Mouse (Mus musculus): Measurements from ENCODE around the gene Myom3. TPM values are rescaled to one million over a fixed set of nuclear protein-coding genes. Genes with fewer than 3 reads are reported as not detected.
"Not testable (repeated sequence)": the region's sequence is repeated elsewhere in the genome, so short reads cannot be mapped to it uniquely, and the experiment has no call there.

Gene Myom3
- 1.8 and 2.6 TPM in 2 replicates for polyA plus RNA-seq (2012; rRNA removed)

GRCm38 (mm10) chr4:135759356-135759976, at the start of gene Myom3:
Gene Myom3, plus strand, starts transcription at chr4:135759715.
- no peak for DNase-seq (ENCODE audit: extremely low spot score in 1 of 2, low spot score in 1 of 2)

- DNase-seq (ENCODE audit: extremely low spot score in 1 of 2, low spot score in 1 of 2) = no peak
These were observed 49.1 kb upstream of the Myom3 start for GRCm38 (mm10) chr4:135710392-135710791.

GRCm38 (mm10) chr4:135714776-135715175, 44.7 kb upstream of the Myom3 start:
- peak; percentile 19 to 78 for DNase-seq (ENCODE audit: extremely low spot score in 1 of 2, low spot score in 1 of 2)

GRCm38 (mm10) chr4:135716438-135716837, 43.1 kb upstream of the Myom3 start:
- not testable (repeated sequence) for DNase-seq (ENCODE audit: extremely low spot score in 1 of 2, low spot score in 1 of 2)

- no peak for DNase-seq (ENCODE audit: extremely low spot score in 1 of 2, low spot score in 1 of 2)
These were observed 36.8 kb upstream of the Myom3 start for GRCm38 (mm10) chr4:135722540-135723290.

- DNase-seq (ENCODE audit: extremely low spot score in 1 of 2, low spot score in 1 of 2) = no peak
These were observed 33.1 kb upstream of the Myom3 start for GRCm38 (mm10) chr4:135726416-135726815.

- DNase-seq (ENCODE audit: extremely low spot score in 1 of 2, low spot score in 1 of 2) = no peak
These were observed 31.7 kb upstream of the Myom3 start, which contains the start of gene Il22ra1 for GRCm38 (mm10) chr4:135727817-135728216. Gene Il22ra1, plus strand, starts transcription at chr4:135728172.

GRCm38 (mm10) chr4:135730204-135730603, 29.3 kb upstream of the Myom3 start:
- DNase-seq (ENCODE audit: extremely low spot score in 1 of 2, low spot score in 1 of 2) = peak in 1 of 2 experiments; percentile 22

- DNase-seq (ENCODE audit: extremely low spot score in 1 of 2, low spot score in 1 of 2) = no peak
These were observed 28.6 kb upstream of the Myom3 start for GRCm38 (mm10) chr4:135730951-135731350.

- DNase-seq (ENCODE audit: extremely low spot score in 1 of 2, low spot score in 1 of 2) = peak in 1 of 2 experiments; percentile 60
These were observed 25.6 kb upstream of the Myom3 start for GRCm38 (mm10) chr4:135733901-135734300.

- no peak for DNase-seq (ENCODE audit: extremely low spot score in 1 of 2, low spot score in 1 of 2)
These were observed 22.6 kb upstream of the Myom3 start for GRCm38 (mm10) chr4:135736903-135737302.

- DNase-seq (ENCODE audit: extremely low spot score in 1 of 2, low spot score in 1 of 2) = no peak
These were observed 21.3 kb upstream of the Myom3 start for GRCm38 (mm10) chr4:135738237-135738636.

- no peak for DNase-seq (ENCODE audit: extremely low spot score in 1 of 2, low spot score in 1 of 2)
These were observed 20.4 kb upstream of the Myom3 start for GRCm38 (mm10) chr4:135739148-135739547.

- DNase-seq (ENCODE audit: extremely low spot score in 1 of 2, low spot score in 1 of 2) = no peak
These were observed 19.8 kb upstream of the Myom3 start for GRCm38 (mm10) chr4:135739672-135740071.

GRCm38 (mm10) chr4:135743520-135743919, 16.0 kb upstream of the Myom3 start:
- no peak for DNase-seq (ENCODE audit: extremely low spot score in 1 of 2, low spot score in 1 of 2)

- DNase-seq (ENCODE audit: extremely low spot score in 1 of 2, low spot score in 1 of 2) = no peak
These were observed 14.6 kb upstream of the Myom3 start for GRCm38 (mm10) chr4:135744726-135745448.

- no peak for DNase-seq (ENCODE audit: extremely low spot score in 1 of 2, low spot score in 1 of 2)
These were observed 13.9 kb upstream of the Myom3 start for GRCm38 (mm10) chr4:135745613-135746012.

- DNase-seq (ENCODE audit: extremely low spot score in 1 of 2, low spot score in 1 of 2) = no peak
These were observed 8.6 kb upstream of the Myom3 start for GRCm38 (mm10) chr4:135750896-135751295.

GRCm38 (mm10) chr4:135752106-135752778, 7.3 kb upstream of the Myom3 start:
- no peak for DNase-seq (ENCODE audit: extremely low spot score in 1 of 2, low spot score in 1 of 2)

GRCm38 (mm10) chr4:135752779-135753164, 6.7 kb upstream of the Myom3 start:
- DNase-seq (ENCODE audit: extremely low spot score in 1 of 2, low spot score in 1 of 2) = no peak

- DNase-seq (ENCODE audit: extremely low spot score in 1 of 2, low spot score in 1 of 2) = no peak
These were observed 1.2 kb upstream of the Myom3 start for GRCm38 (mm10) chr4:135758331-135758730.

All from frontal cortex, adult 2 months (tissue).